Mouse (Mus musculus): ENCODE measurements around the gene Ddx50. TPM values are rescaled to one million over a fixed set of nuclear protein-coding genes. Genes with fewer than 3 reads are reported as not detected.
"Not testable (repeated sequence)": the region's sequence is repeated elsewhere in the genome, so short reads cannot be mapped to it uniquely, and the experiment has no call there.

The Ddx50 gene
- total and polyA plus RNA-seq, 3 experiments, result 51.8 to 71.5 TPM; not detected in 1

DNA sequence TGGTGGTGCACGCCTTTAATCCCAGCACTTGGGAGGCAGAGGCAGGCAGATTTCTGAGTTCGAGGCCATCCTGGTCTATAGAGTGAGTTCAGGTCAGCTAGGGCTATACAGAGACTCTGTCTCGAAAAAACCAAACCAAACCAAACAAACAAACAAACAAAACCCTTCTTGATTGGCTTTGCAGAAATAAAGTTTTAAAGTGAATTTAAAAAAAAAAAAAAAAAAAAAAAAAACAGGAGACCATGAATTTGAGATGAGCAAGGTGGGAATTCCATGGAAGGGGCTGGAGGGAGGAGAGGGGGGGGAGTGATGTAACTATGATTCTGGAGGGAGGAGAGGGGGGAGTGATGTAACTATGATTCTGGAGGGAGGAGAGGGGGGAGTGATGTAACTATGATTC is 51.7 kb downstream of the Ddx50 start:
- not testable (repeated sequence) for H3K9me3 ChIP-seq (replicated peaks; ENCODE audit: insufficient read depth, low read length); DNase-seq (ENCODE audit: low read depth, low spot score); H3K27ac ChIP-seq (ENCODE audit: control insufficient read depth, low read depth, low read length); H3K27me3 ChIP-seq (ENCODE audit: control insufficient read depth in 1 of 2, insufficient read depth in 2 of 2, low read length in 2 of 2)
- Histone ChIP-seq H3K79me2 (ENCODE audit: control insufficient read depth, insufficient read depth, low read length, poor library complexity) (peaks cover 74% of the 10 kb centered on the region), H3K36me3 (ENCODE audit: control insufficient read depth in 1 of 2, insufficient read depth in 2 of 2, low read length in 2 of 2) (peaks cover 32 to 35% of the 10 kb centered on the region in 2 experiments), H3K4me3 (ENCODE audit: control insufficient read depth in 1 of 2, insufficient read depth in 1 of 2, low read depth in 2 of 2, low read length in 2 of 2) (peak overlapping the region in 1 of 2 experiments; percentile 20; a peak in 2 of 4 replicates), H3K9ac (ENCODE audit: control insufficient read depth, low read depth, low read length, poor library complexity, severe bottlenecking) (peak overlapping the region; percentile 72; the same call in 1 of the 2 replicates), H3K4me1 (ENCODE audit: control insufficient read depth in 1 of 2, insufficient read depth in 2 of 2, low read length in 2 of 2) (peaks cover 3 to 16% of the 10 kb centered on the region in 2 experiments)
- TF ChIP-seq ZNF384 (IDR thresholded peaks at IDR 0.05; ENCODE audit: low read depth, low read length), result peak; percentile 56

DNA sequence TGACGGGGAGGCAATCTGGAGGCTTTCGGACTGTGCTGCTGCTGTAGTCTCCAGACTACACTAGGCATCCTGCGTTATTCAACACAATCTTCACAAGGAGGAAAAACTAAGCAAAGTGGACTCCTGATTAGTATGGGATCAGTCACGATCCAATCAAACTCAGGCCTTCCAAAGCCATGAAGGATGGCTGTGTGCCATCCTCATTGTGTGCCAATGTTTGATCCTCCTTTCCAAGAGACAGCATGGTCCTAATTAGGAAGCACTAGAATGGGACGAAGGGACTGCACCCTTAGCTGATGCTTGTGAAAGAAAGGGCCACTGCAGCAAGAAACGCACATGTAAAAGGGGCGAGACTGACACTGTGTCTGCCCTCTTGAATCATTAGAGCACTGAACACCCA is 58.5 kb downstream of the Ddx50 start:
- H3K79me2 ChIP-seq (ENCODE audit: control insufficient read depth, insufficient read depth, low read length, poor library complexity), result peaks cover 48% of the 10 kb centered on the region
- TF ChIP-seq MAFK (IDR thresholded peaks at IDR 0.05; ENCODE audit: borderline replicate concordance, low read depth, low read length), result no peak
- 0 out of 4 replicates have a peak, but pooled peaks of 1 of the 2 experiments have one; percentile 13 for TF ChIP-seq POLR2A (IDR thresholded peaks at IDR 0.05; ENCODE audit: control insufficient read depth in 1 of 2, insufficient read depth in 1 of 2, low read depth in 1 of 2, low read length in 2 of 2, poor library complexity in 1 of 2)
- TF ChIP-seq MYC (IDR thresholded peaks at IDR 0.05; ENCODE audit: low read depth, low read length), result no peak
- TF ChIP-seq MEF2A (IDR thresholded peaks at IDR 0.05; ENCODE audit: extremely low read depth, insufficient replicate concordance, low read depth, low read length, poor library complexity, severe bottlenecking), result no peak
- no peak for TF ChIP-seq BHLHE40 (IDR thresholded peaks at IDR 0.05; ENCODE audit: borderline replicate concordance, low read depth, low read length)
- TF ChIP-seq MAZ (IDR thresholded peaks at IDR 0.05; ENCODE audit: low read depth, low read length), result no peak
- H3K27ac ChIP-seq (ENCODE audit: control insufficient read depth, low read depth, low read length), result no peak overlapping the region
- no peak overlapping the region for H3K9ac ChIP-seq (ENCODE audit: control insufficient read depth, low read depth, low read length, poor library complexity, severe bottlenecking)
- no peaks in the 10 kb centered on the region for H3K27me3 ChIP-seq (ENCODE audit: control insufficient read depth in 1 of 2, insufficient read depth in 2 of 2, low read length in 2 of 2)
- H3K4me3 ChIP-seq (ENCODE audit: control insufficient read depth in 1 of 2, insufficient read depth in 1 of 2, low read depth in 2 of 2, low read length in 2 of 2), result no peak overlapping the region
- H3K9me3 ChIP-seq (replicated peaks; ENCODE audit: insufficient read depth, low read length), result no peaks in the 10 kb centered on the region
- H3K36me3 ChIP-seq (ENCODE audit: control insufficient read depth in 1 of 2, insufficient read depth in 2 of 2, low read length in 2 of 2), result peaks cover 12 to 61% of the 10 kb centered on the region in 2 experiments
- H3K4me1 ChIP-seq (ENCODE audit: control insufficient read depth in 1 of 2, insufficient read depth in 2 of 2, low read length in 2 of 2), result peaks cover 3% of the 10 kb centered on the region in 2 experiments; a peak in 3 of 4 replicates
- no peak for DNase-seq (ENCODE audit: low read depth, low spot score)

DNA sequence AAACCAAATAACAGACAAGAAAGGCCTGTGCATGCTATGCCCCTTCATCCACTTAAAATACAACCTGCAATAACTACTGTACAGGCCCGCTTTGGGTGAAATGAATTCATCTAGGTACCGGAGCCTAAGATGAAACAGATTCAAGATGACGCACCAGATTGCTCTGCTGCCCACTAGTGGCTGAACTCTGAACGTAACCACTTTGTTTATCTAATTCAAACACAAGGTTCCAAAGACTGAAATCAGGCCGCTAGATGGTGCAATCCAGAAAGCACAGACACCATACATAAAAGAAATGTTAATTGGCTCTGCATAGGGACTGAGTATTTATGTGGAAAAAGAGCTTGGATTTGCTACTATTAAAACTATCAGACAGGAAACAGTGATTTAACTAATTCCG is 60.8 kb downstream of the Ddx50 start:
- H3K27ac ChIP-seq (ENCODE audit: control insufficient read depth, low read depth, low read length), result no peak overlapping the region
- H3K4me1 ChIP-seq (ENCODE audit: control insufficient read depth in 1 of 2, insufficient read depth in 2 of 2, low read length in 2 of 2), result no peaks in the 10 kb centered on the region
- TF ChIP-seq CHD1 (IDR thresholded peaks at IDR 0.05; ENCODE audit: low read depth, low read length), result no peak
- TF ChIP-seq ZMIZ1 (IDR thresholded peaks at IDR 0.05; ENCODE audit: low read depth, low read length), result no peak
- peak; percentile 82 for TF ChIP-seq RCOR1 (IDR thresholded peaks at IDR 0.05; ENCODE audit: low read depth, low read length)
- TF ChIP-seq MEF2A (IDR thresholded peaks at IDR 0.05; ENCODE audit: extremely low read depth, insufficient replicate concordance, low read depth, low read length, poor library complexity, severe bottlenecking), result no peak
- TF ChIP-seq POLR2AphosphoS2 (IDR thresholded peaks at IDR 0.05; ENCODE audit: low read length), result peak; percentile 26; the same call in 1 of the 2 replicates
- no peak for TF ChIP-seq MYC (IDR thresholded peaks at IDR 0.05; ENCODE audit: low read depth, low read length)
- peak; percentile 82; the same call in 1 of the 2 replicates for TF ChIP-seq MXI1 (IDR thresholded peaks at IDR 0.05; ENCODE audit: low read depth, low read length)
- TF ChIP-seq E2F4 (IDR thresholded peaks at IDR 0.05; ENCODE audit: borderline replicate concordance, low read depth, low read length), result no peak
- TF ChIP-seq NRF1 (IDR thresholded peaks at IDR 0.05; ENCODE audit: insufficient read depth, low read depth, low read length, poor library complexity, severe bottlenecking), result no peak
- 0 out of 2 replicates have a peak, but pooled peaks have one; percentile 48 for TF ChIP-seq MAX (IDR thresholded peaks at IDR 0.05; ENCODE audit: low read length)
- no peak; the same call in 1 of the 2 replicates for TF ChIP-seq TBP (IDR thresholded peaks at IDR 0.05; ENCODE audit: low read depth, low read length)
- no peak for TF ChIP-seq USF1 (IDR thresholded peaks at IDR 0.05; ENCODE audit: low read depth, low read length)
- TF ChIP-seq KAT2A (conservative IDR thresholded peaks at IDR 0.05; ENCODE audit: low read depth, low read length), result 0 out of 2 replicates have a peak, but pooled peaks have one; percentile 28
- TF ChIP-seq JUND (IDR thresholded peaks at IDR 0.05; ENCODE audit: low read depth, low read length), result peak; percentile 63
- TF ChIP-seq POLR2AphosphoS5 (IDR thresholded peaks at IDR 0.05; ENCODE audit: borderline replicate concordance, low read depth, low read length), result no peak
- TF ChIP-seq BHLHE40 (IDR thresholded peaks at IDR 0.05; ENCODE audit: borderline replicate concordance, low read depth, low read length), result 0 out of 2 replicates have a peak, but pooled peaks have one; percentile 33
- TF ChIP-seq TCF12 (IDR thresholded peaks at IDR 0.05; ENCODE audit: low read depth, low read length), result peak; percentile 75; the same call in 1 of the 2 replicates
- peak in 2 of 3 experiments; percentile 64 to 89 for TF ChIP-seq CTCF (IDR thresholded peaks at IDR 0.05 in 2 of 3, conservative IDR thresholded peaks at IDR 0.05 in 1 of 3; ENCODE audit: control insufficient read depth in 1 of 3, insufficient read depth in 1 of 3, low read depth in 2 of 3, low read length in 3 of 3, poor library complexity in 1 of 3, severe bottlenecking in 1 of 3)
- 0 out of 2 replicates have a peak, but pooled peaks have one; percentile 25 for TF ChIP-seq ELF1 (IDR thresholded peaks at IDR 0.05; ENCODE audit: low read depth, low read length)
- peak; percentile 54; the same call in 1 of the 2 replicates for TF ChIP-seq HCFC1 (IDR thresholded peaks at IDR 0.05; ENCODE audit: low read depth, low read length)

More for the DNA sequence above, 60.8 kb downstream of the Ddx50 start:
- Histone ChIP-seq H3K27me3 (ENCODE audit: control insufficient read depth in 1 of 2, insufficient read depth in 2 of 2, low read length in 2 of 2) (no peaks in the 10 kb centered on the region), H3K79me2 (ENCODE audit: control insufficient read depth, insufficient read depth, low read length, poor library complexity) (peaks cover 33% of the 10 kb centered on the region; the same call in 1 of the 2 replicates), H3K4me3 (ENCODE audit: control insufficient read depth in 1 of 2, insufficient read depth in 1 of 2, low read depth in 2 of 2, low read length in 2 of 2) (no peak overlapping the region), H3K36me3 (ENCODE audit: control insufficient read depth in 1 of 2, insufficient read depth in 2 of 2, low read length in 2 of 2) (peaks cover 5 to 61% of the 10 kb centered on the region in 2 experiments), H3K9me3 (replicated peaks; ENCODE audit: insufficient read depth, low read length) (no peaks in the 10 kb centered on the region), H3K9ac (ENCODE audit: control insufficient read depth, low read depth, low read length, poor library complexity, severe bottlenecking) (no peak overlapping the region)
- peak; percentile 91 for DNase-seq (ENCODE audit: low read depth, low spot score)
